Mouse (Mus musculus) heart, postnatal 25 days (tissue): ENCODE data around the gene AY074887. TPM values are rescaled to one million over a fixed set of nuclear protein-coding genes. Genes with fewer than 3 reads are reported as not detected.
"Not testable (repeated sequence)": the region's sequence is repeated elsewhere in the genome, so short reads cannot be mapped to it uniquely, and the experiment has no call there.

Experiments used
- DNase-seq: peaks from one replicate; pipeline ENCODE4 v3.0.0; 2022; ENCODE audit warnings: low spot score
- intact Hi-C: fragments of 180-260 bp; cut with DNase I; formaldehyde crosslinking; loops from one replicate; pipeline ENCODE4 v1.15.1; 2025
- total RNA-seq, 2 experiments: library from RNA; stranded (reverse); gene quantifications; 2 replicates each; pipeline ENCODE4 v1.2.3; 2021

Gene AY074887
- not detected for total RNA-seq

GRCm38 (mm10) chr9:54950575-54951321 is at the start of gene AY074887, which contains the start of gene Psma4:
Gene AY074887 (minus strand): TSS chr9:54950998.
Gene Psma4 (plus strand): TSS chr9:54950790.
- intact Hi-C loops, result loop anchor here (2.0 to 5.0 kb wide), 2 partner anchors 34 to 218 kb away; partner anchors contain the start of genes Hykk and Wdr61
- peak; percentile 78 for DNase-seq

DNA sequence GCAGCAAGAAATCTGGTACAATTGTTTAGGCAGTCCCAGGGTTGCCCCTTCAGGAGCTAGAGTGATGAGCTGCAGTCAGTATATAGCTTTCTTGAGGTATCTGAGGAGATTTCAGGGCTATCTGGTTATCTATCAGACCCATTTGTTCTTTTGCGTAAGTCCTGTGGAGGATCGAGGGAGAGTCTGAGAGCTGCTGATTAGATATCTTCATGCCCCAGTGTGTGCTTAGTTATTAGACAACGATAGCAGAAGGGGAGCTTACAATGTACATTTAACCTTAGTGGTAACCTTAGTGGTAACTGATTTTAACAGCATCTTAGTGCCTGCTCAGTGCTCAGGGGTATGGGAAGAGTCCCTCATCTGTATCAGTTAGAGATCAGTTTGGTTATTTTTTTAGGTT is 44.8 kb upstream of the AY074887 start:
- intact Hi-C loops, result no loop called here
- DNase-seq, result no peak

DNA sequence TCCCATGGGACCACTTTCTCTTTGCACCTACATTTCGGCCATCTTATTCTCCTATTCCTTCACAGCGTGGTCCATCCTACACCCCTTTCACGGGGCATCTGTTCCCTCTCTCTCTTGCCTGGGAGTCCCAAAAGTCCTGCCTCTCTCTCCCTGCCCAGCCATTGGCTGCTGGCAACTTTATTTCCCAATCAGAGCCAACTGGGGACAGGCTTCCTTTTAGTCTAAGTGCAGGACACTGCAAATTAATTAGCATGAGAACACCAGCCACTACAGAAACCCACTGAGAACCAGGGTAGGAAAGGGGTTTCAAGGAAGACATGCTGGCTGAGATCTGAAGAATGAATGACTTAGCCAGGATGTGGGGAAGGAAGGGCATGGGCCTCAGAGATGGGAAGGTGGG is 43.6 kb upstream of the AY074887 start:
- DNase-seq, result no peak
- intact Hi-C loops, result no loop called here

DNA sequence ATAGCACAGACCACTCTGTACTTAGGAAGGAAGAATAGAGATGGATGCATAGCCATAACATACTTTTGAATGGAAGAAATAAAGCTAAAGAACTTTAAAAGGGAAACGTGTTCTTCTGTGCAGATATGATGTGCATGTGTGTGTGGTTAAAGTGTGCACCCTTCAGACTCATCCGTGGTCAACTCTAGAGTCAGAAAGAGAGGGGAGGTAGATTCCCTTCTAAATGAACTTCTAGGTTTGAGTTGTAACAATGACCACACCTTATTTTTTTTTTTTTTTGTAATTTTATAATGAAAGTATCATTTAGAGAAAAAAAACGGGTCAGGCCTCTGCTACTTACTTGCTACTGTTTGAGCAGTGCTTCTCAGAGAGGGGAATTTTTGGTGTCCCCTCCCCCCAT is 39.6 kb upstream of the AY074887 start:
- no peak for DNase-seq
- intact Hi-C loops, result no loop called here

DNA sequence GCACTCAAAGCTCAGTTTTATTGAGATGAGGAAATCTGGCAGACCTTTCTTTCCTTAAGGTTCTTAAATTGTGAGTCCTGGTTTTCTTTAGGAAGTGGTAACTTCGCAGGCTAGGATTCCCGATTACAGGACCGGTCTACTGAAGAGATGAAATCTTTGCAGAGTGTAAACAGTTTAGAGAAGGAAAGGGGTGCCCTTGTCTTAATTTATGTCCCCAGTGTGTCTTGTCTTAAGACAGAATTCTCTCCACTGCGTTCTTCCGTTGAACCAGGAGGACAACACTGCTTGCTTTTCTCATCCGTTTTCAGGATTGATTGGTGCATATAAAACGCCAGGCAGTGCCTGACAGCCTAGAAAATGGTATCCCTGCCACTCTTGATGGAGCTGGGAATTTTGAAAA is 31.6 kb upstream of the AY074887 start:
- intact Hi-C loops, result no loop called here
- no peak for DNase-seq

- DNase-seq, result no peak
- intact Hi-C loops, result no loop called here
Measured at GRCm38 (mm10) chr9:54981291-54982191, 30.7 kb upstream of the AY074887 start.

- no peak for DNase-seq
- intact Hi-C loops, result no loop called here
Measured at GRCm38 (mm10) chr9:54980674-54981073, 29.9 kb upstream of the AY074887 start, which contains the start of gene Chrna5. Gene Chrna5 (plus strand): TSS chr9:54980880.

- intact Hi-C loops, result no loop called here
- DNase-seq, result no peak
Measured at GRCm38 (mm10) chr9:54969972-54970637, 19.3 kb upstream of the AY074887 start.

GRCm38 (mm10) chr9:54963669-54964068 is 12.9 kb upstream of the AY074887 start:
- intact Hi-C loops, result no loop called here
- no peak for DNase-seq

- no peak for DNase-seq
- intact Hi-C loops, result no loop called here
Measured at GRCm38 (mm10) chr9:54961059-54961458, 10.3 kb upstream of the AY074887 start.

DNA sequence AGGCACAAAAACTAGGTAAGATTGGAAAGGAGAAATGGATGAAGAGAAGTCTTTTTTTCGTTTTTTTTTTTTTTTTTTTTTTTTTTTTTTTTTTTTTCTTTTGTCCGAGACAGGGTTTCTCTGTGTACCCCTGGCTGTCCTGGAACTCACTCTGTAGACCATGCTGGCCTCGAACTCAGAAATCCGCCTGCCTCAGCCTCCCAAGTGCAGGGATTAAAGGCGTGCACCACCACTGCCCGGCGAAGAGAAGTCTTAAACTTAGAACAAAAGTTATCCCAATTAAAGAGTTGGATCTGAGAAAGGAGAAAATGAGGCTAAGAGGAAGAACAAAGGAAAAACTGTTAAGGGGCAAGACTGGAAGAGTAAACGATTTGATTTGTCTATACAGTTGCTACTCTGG is 636 bp downstream of the AY074887 start:
- intact Hi-C loops, result loop anchor here (2.0 to 5.0 kb wide), 2 partner anchors 33 to 218 kb away; partner anchors contain the start of genes Hykk and Wdr61
- not testable (repeated sequence) for DNase-seq

DNA sequence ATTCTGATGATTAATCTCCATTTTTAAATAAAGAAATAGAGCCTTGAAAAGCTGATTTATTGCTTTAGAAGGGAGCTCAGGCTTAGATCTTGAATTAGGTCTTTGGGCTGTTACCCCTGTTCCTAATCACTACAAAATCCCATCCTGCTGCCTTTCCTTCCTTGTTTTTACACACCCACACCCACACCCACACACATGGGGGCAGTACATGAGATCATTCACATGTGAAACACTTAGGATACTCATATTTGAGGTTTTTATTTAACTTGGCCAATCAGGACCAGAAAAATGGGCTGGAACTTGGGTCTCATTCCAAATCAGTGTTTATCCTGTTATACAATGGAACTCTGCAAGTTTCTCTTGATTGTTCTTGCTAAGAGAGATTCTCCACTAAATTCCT is 1.3 kb downstream of the AY074887 start:
- intact Hi-C loops, result no loop called here
- no peak for DNase-seq

- no peak for DNase-seq
- intact Hi-C loops, result no loop called here
Measured at GRCm38 (mm10) chr9:54946256-54946655, 4.5 kb downstream of the AY074887 start.

GRCm38 (mm10) chr9:54944467-54944866 is 6.3 kb downstream of the AY074887 start:
- DNase-seq, result no peak
- intact Hi-C loops, result no loop called here

GRCm38 (mm10) chr9:54942071-54942470 is 8.7 kb downstream of the AY074887 start:
- DNase-seq, result no peak
- intact Hi-C loops, result no loop called here

DNA sequence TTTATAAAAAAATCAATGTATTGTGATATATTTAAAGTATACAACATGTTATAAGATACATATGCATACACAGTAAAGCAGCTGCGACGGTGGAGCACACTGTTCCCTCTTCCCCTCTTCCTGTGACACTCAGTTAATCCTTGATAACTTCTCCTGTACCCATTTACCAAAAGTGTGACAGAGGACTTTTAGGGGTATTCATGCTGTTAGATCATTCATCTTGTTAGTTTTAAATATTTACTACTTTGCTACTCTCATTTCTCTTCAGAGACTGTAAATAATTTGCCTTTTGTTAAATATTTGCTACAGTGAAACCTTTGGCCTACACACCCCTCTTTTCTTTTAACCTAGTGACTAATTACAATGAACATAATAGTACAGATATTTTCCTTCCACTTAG is 18.4 kb downstream of the AY074887 start:
- intact Hi-C loops, result no loop called here
- DNase-seq, result no peak

DNA sequence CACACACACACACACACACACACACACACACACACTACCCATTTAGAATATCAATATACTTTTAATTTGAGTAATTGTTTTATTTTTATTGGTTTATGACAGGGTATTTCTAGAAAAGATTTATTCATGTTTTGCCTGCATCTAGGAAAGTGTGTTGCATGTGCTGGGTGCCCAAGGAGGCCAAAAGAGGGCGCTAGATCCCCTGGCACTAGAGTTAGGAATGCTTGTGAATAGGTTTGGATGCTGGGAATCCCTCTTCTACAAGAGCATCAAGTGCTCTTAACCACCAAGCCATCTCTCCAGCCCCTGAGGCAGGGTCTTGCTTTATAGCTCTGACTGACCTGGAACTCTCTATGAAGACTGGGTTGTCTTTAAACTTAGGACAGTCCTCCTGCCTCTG is 19.0 kb downstream of the AY074887 start:
- intact Hi-C loops, result no loop called here
- DNase-seq, result no peak

GRCm38 (mm10) chr9:54930741-54931140 is 20.1 kb downstream of the AY074887 start:
- intact Hi-C loops, result no loop called here
- no peak for DNase-seq

DNA sequence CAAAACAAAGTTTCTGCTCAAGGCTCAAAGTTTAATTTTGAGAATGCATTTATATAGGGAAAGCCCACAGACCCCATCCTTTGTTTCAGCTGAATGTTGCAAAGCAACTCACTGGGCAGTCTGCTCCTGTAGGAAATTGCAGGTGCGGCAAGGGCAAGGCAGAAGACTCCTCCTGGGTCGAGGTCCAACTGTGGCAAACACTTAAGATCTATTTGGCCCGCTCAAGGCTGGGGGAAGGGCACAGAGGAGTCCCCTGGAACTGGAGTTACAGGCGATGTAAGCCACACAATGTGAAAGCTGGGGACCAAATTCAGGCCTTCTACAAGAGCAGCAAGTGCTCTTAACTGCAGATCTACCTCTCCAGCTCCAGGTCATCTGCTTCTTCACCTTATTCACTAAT is 30.9 kb downstream of the AY074887 start:
- intact Hi-C loops, result no loop called here
- DNase-seq, result no peak

DNA sequence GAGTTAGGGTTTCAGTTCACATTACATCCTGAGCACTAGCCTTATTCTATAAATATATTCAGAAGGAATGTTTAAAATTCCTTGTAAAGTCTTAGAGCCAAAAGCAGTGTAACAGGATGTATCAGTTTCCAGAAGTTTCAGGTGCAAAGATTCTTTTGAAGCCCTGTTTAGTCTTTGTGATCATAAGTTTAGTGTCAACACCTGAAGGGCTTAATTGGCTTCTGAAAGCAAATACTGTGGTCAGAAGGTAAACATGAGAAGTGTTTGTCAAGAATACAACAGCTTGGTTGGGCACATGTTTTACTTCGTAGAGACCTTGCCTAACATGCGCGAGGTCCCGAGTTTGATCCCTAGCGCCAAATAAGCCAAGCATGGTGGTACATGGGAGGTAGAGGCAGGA is 32.0 kb downstream of the AY074887 start:
- DNase-seq, result no peak
- intact Hi-C loops, result no loop called here
